ENCODE assay signal across 12 mouse cellular contexts in genomic region chr19:37437289-37437606, GRCm38 (mm10). TPM values are rescaled to one million over a fixed set of nuclear protein-coding genes. Genes with fewer than 3 reads are reported as not detected.
A peak's percentile ranks its signal among the peaks of the same experiment; 100 is the strongest.
DNase-seq lines count a peak whose midpoint lies in the region; ATAC-seq lines count a peak whose summit lies in the region.
"Had no signal": no experiment of that assay in that cellular context is flagged by ENCODE, and none has a peak within 500 bp of the region (broad histone marks: within the 10 kb centered on the region; RNA-seq: fewer than 3 reads in every experiment).

No protein-coding gene starts in this region.

- H3K4me2 ChIP-seq in heart, embryonic 14.5 days (ENCODE audit: low read length): peak overlapping the region; percentile 76
- no peak overlapping the region for H3K4me2 ChIP-seq in midbrain, embryonic 11.5 days
- no peak overlapping the region for H3K4me2 ChIP-seq in midbrain, embryonic 13.5 days (replicated peaks)
- peak overlapping the region; percentile 94; the same call in 1 of the 2 replicates for H3K4me2 ChIP-seq in intestine, embryonic 16.5 days (ENCODE audit: low read depth, low read length)
- peak overlapping the region; percentile 7 for H3K4me2 ChIP-seq in stomach, embryonic 16.5 days (ENCODE audit: low read depth, low read length)
- H3K4me2 ChIP-seq: midbrain, embryonic 12.5 days had no signal

- peaks cover 2 to 8% of the 10 kb centered on the region in 2 experiments; a peak in 2 of 4 replicates for H3K4me1 ChIP-seq in heart, embryonic 14.5 days (ENCODE audit: control insufficient read depth in 2 of 2, insufficient read depth in 2 of 2, low read length in 2 of 2)
- H3K4me1 ChIP-seq in midbrain, embryonic 11.5 days (ENCODE audit: control insufficient read depth, insufficient read depth, low read length): peaks cover 8% of the 10 kb centered on the region
- H3K4me1 ChIP-seq in midbrain, embryonic 13.5 days (replicated peaks): peaks cover 18% of the 10 kb centered on the region
- H3K4me1 ChIP-seq in intestine, embryonic 16.5 days (ENCODE audit: control insufficient read depth, insufficient read depth, low read length): peaks cover 14% of the 10 kb centered on the region
- H3K4me1 ChIP-seq in stomach, embryonic 16.5 days (ENCODE audit: control insufficient read depth, insufficient read depth, low read length): peaks cover 12% of the 10 kb centered on the region

- 0 out of 2 replicates have a peak overlapping the region, but pooled peaks have one; percentile 44 for H3K9ac ChIP-seq in heart, embryonic 14.5 days (ENCODE audit: low read length)
- no peak overlapping the region for H3K9ac ChIP-seq in midbrain, embryonic 11.5 days (ENCODE audit: low read length)
- no peak overlapping the region for H3K9ac ChIP-seq in midbrain, embryonic 13.5 days (replicated peaks)
- H3K9ac ChIP-seq in intestine, embryonic 16.5 days (ENCODE audit: low read depth, low read length): no peak overlapping the region
- no peak overlapping the region for H3K9ac ChIP-seq in stomach, embryonic 16.5 days (ENCODE audit: low read length)
- H3K9ac ChIP-seq: midbrain, embryonic 12.5 days had no signal

- 0 out of 2 replicates have a peak, but pooled peaks cover 5% of the 10 kb centered on the region for H3K36me3 ChIP-seq in heart, embryonic 14.5 days (ENCODE audit: control insufficient read depth, insufficient read depth, low read length)
- H3K36me3 ChIP-seq in midbrain, embryonic 11.5 days (ENCODE audit: control insufficient read depth, insufficient read depth, low read length): no peaks in the 10 kb centered on the region
- no peaks in the 10 kb centered on the region for H3K36me3 ChIP-seq in midbrain, embryonic 13.5 days
- H3K36me3 ChIP-seq in intestine, embryonic 16.5 days (ENCODE audit: control insufficient read depth, insufficient read depth, low read length): no peaks in the 10 kb centered on the region
- no peaks in the 10 kb centered on the region for H3K36me3 ChIP-seq in stomach, embryonic 16.5 days (ENCODE audit: control insufficient read depth, insufficient read depth, low read length)
- H3K36me3 ChIP-seq: midbrain, embryonic 12.5 days had no signal

- H3K27me3 ChIP-seq in heart, embryonic 14.5 days (ENCODE audit: control insufficient read depth, insufficient read depth, low read length): peaks cover 66% of the 10 kb centered on the region
- H3K27me3 ChIP-seq in midbrain, embryonic 11.5 days (ENCODE audit: control insufficient read depth, insufficient read depth, low read length): peaks cover 69% of the 10 kb centered on the region
- peaks cover 89% of the 10 kb centered on the region for H3K27me3 ChIP-seq in midbrain, embryonic 13.5 days
- peaks cover 60% of the 10 kb centered on the region for H3K27me3 ChIP-seq in intestine, embryonic 16.5 days (replicated peaks; ENCODE audit: control insufficient read depth, insufficient read depth, low read length)
- H3K27me3 ChIP-seq in stomach, embryonic 16.5 days (ENCODE audit: control insufficient read depth, insufficient read depth, low read length): peaks cover 46% of the 10 kb centered on the region

- no peak for DNase-seq in heart, postnatal 10 days
- peak; percentile 88 for DNase-seq in midbrain, embryonic 11.5 days (ENCODE audit: low spot score, missing footprints)
- DNase-seq in thymus, postnatal 10 days (ENCODE audit: low spot score in 2 of 2): no peak
- no peak for DNase-seq in thymus, postnatal 25 days

- H3K27ac ChIP-seq in heart, embryonic 14.5 days (replicated peaks in 1 of 2; ENCODE audit: control insufficient read depth in 1 of 2, insufficient read depth in 1 of 2, low read depth in 2 of 2, low read length in 2 of 2): no peak overlapping the region
- H3K27ac ChIP-seq in midbrain, embryonic 11.5 days (ENCODE audit: low read depth, low read length): no peak overlapping the region
- H3K27ac ChIP-seq in midbrain, embryonic 13.5 days: no peak overlapping the region
- H3K27ac ChIP-seq in intestine, embryonic 16.5 days (ENCODE audit: low read length): no peak overlapping the region
- no peak overlapping the region for H3K27ac ChIP-seq in stomach, embryonic 16.5 days (ENCODE audit: low read length)
- H3K27ac ChIP-seq: midbrain, embryonic 12.5 days had no signal

- peak overlapping the region in 1 of 2 experiments; percentile 59; a peak in 1 of 4 replicates for H3K4me3 ChIP-seq in heart, embryonic 14.5 days (ENCODE audit: control insufficient read depth in 1 of 2, insufficient read depth in 1 of 2, low read depth in 1 of 2, low read length in 2 of 2)
- no peak overlapping the region for H3K4me3 ChIP-seq in midbrain, embryonic 11.5 days (ENCODE audit: low read depth, low read length)
- H3K4me3 ChIP-seq in midbrain, embryonic 13.5 days (replicated peaks): no peak overlapping the region
- peak overlapping the region; percentile 14 for H3K4me3 ChIP-seq in intestine, embryonic 16.5 days (ENCODE audit: low read length)
- H3K4me3 ChIP-seq in stomach, embryonic 16.5 days (replicated peaks; ENCODE audit: low read length): no peak overlapping the region
- H3K4me3 ChIP-seq: midbrain, embryonic 12.5 days had no signal

- ATAC-seq in heart, embryonic 14.5 days (ENCODE audit: insufficient number of reproducible peaks, insufficient read depth, low FRiP score, low read depth): no peak
- no peak for ATAC-seq in midbrain, embryonic 11.5 days (ENCODE audit: low FRiP score)
- ATAC-seq in midbrain, embryonic 13.5 days: no peak
- ATAC-seq in intestine, embryonic 16.5 days: no peak
- ATAC-seq in stomach, embryonic 16.5 days (ENCODE audit: insufficient read depth, low FRiP score): no peak
- ATAC-seq: activated CD4-positive, CD25-positive, alpha-beta regulatory T cell, adult 4 months; forebrain, embryonic 16.5 days; hindbrain, embryonic 16.5 days had no signal

- H3K9me3 ChIP-seq in heart, embryonic 14.5 days (ENCODE audit: control insufficient read depth, low read length): no peaks in the 10 kb centered on the region
- no peaks in the 10 kb centered on the region for H3K9me3 ChIP-seq in midbrain, embryonic 11.5 days (ENCODE audit: control insufficient read depth, low read length)
- H3K9me3 ChIP-seq in midbrain, embryonic 13.5 days: no peaks in the 10 kb centered on the region
- H3K9me3 ChIP-seq in intestine, embryonic 16.5 days (ENCODE audit: control insufficient read depth, low read length): no peaks in the 10 kb centered on the region
- H3K9me3 ChIP-seq in stomach, embryonic 16.5 days (replicated peaks; ENCODE audit: control insufficient read depth, low read length): no peaks in the 10 kb centered on the region
- H3K9me3 ChIP-seq: midbrain, embryonic 12.5 days had no signal

- intact Hi-C loops in heart, postnatal 10 days (cut with DNase I): loop anchor here (5.0 kb wide), 2 partner anchors 45 to 70 kb away; no protein-coding TSS in a partner anchor

- 21% methylated on average over 14 of the region's 14 CpGs for WGBS in heart, embryonic 14.5 days
- WGBS in midbrain, embryonic 11.5 days: 6% methylated on average over 14 of the region's 14 CpGs
- WGBS in midbrain, embryonic 13.5 days: 5% methylated on average over 14 of the region's 14 CpGs
- 18% methylated on average over 14 of the region's 14 CpGs for whole genome bisulfite sequencing in intestine, embryonic 16.5 days
- WGBS in stomach, embryonic 16.5 days: 23% methylated on average over 14 of the region's 14 CpGs

RNA-seq across cellular contexts. Expression of gene Hhex, which starts 2.6 kb away (rescaled TPM):
- 11.6 and 13.2 TPM in 2 replicates for polyA plus RNA-seq in heart, embryonic 14.5 days (2014; fragmentation: Nextera tagmentation; extraction: Ambion mirVana)
- total RNA-seq in heart, postnatal 10 days (2021): 1 to 10 TPM; 6.9 to 9.6 TPM
- polyA plus RNA-seq in midbrain, embryonic 11.5 days (2014; fragmentation: Nextera tagmentation; extraction: Ambion mirVana): 4.5 and 5.4 TPM in 2 replicates
- polyA plus RNA-seq in midbrain, embryonic 13.5 days (2015; fragmentation: Nextera tagmentation; extraction: Ambion mirVana): 4.9 and 5.1 TPM in 2 replicates
- polyA plus RNA-seq in intestine, embryonic 16.5 days (2015; fragmentation: Nextera tagmentation; extraction: Ambion mirVana): 11.1 and 11.8 TPM in 2 replicates
- polyA plus RNA-seq in stomach, embryonic 16.5 days (2015; fragmentation: Nextera tagmentation; extraction: Ambion mirVana): 14.8 and 15.9 TPM in 2 replicates

Comparison
In these comparisons a context has a peak if more than half of its experiments do, and no peak if none do; other contexts are left out.
1. H3K4me2 ChIP-seq: peak in heart, embryonic 14.5 days (single experiment), intestine, embryonic 16.5 days (single experiment) and stomach, embryonic 16.5 days (single experiment); none in midbrain, embryonic 11.5 days (single experiment) and midbrain, embryonic 13.5 days (single experiment).